Mouse (Mus musculus) cerebral cortex, adult 2 months (tissue): ENCODE data around the gene Pik3c2g.

Experiments
- WGBS: fragments of 180-500 bp; shearing (Covaris S2); methylation state at CpG from one replicate; pipeline ENCODE4 v1.1.7; 2018; 5-methylcytosine and 5-hydroxymethylcytosine counted together

The Pik3c2g gene

DNA sequence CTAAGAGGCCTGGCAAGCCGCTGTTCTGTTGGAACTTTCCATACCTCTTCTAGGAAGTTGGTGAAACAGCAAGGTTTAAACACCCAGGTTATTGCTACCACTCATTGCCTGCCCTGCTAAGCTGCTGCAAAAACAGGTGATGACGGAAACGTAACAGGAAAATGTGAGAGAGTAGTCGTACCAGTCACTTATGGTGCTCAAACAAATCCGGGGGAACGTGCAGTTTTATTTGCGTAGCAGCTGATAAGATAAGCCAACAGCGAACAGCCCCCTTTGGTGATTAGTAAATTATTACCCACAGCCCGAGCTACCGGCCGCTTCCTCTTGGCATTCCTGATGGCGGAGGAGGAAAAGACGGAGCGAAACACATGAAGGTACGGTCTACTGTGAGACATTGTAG lies at the start of gene Pik3c2g:
Gene Pik3c2g (plus strand): TSS at position 330 of the 400 bp plus-strand sequence.
- 85% methylated on average over 15 of the region's 15 CpGs for WGBS

DNA sequence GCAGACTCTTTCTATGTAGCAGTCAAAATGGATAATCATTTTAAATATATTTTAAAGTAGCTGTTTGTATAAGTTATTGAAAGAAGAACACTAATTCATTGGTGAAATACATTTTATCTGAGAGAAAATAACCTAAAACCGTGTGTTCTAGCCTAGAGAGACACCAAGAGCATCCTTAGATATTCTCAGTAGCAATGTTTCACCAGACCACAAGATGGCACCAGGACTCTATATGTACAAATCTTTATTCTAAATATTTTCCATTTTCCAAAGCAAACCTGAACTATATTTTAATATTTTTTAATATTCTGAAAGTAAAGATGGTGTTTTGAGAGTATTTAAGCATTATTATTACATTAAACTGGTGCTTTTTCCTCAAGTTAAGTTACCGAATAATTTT lies 48.6 kb upstream of the Pik3c2g start:
- WGBS: 59% methylated on average over 2 of the region's 2 CpGs

DNA sequence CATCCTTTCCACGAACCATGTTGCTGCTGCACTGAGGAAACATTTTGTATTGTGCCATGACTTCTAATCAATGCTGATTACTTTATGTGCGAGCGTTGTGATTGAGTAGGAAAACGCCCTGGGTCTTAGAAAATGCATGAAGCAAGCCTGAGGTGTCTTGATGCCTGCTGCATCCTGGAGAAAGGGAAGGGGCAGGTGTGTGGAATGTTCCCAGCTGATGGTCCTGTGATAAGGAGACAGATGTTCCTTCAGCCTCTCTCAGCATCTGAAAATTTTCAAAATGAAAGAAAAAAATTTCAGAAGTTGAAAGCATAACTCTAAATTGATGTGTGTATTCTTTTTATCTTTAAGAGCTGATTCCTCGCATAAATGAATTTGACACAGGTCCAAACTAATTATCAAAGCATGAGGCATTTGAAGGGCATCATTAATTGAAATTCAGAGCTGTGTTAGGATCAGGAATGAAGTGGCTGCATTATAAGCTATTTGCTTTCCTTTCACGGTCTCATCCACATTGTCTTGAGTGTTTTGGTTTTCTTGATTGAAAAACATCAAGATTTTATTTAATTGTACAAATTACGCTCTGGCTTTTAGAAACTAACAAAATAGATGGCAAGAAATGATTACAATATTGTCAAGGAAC lies 31.4 kb upstream of the Pik3c2g start:
- 68% methylated on average over 7 of the region's 7 CpGs for WGBS

DNA sequence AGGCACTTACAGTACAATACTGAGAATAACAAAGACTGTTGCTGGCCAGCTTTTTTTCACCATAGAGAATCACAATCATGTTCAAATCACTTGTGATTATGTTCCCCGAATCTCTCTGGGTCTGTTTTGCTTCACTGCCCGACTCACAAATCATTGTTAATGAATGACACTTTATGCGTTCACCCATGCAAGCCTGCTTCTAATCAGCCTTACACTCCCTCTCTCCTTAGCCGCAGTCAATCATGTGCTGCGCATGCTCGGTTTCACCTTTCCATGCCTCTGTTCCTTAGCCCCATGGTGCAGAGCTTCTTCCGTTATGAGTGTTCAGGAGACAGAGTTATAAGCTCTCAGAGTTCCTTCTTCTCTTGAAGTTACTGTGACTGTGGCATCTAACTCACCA lies 17.8 kb upstream of the Pik3c2g start:
- WGBS: 68% methylated on average over 7 of the region's 7 CpGs

DNA sequence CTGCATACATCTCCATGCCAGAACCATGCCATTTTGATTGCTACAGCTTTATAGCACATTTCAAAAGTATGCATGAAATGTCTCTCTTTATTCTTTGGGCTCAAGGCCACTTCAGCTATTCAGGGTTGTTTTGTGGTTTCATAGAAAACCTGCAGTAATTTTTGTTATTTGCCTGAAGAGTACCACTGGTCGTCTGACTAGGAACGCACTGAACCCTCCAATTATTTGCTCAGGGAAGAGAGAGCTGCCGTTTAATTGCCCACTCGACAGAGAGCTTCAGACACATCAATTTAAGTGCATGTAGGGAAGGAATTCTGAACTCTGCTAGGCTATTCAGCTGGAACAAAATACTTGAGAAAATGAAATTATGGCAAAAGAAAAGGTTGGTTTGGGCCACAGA lies 11.2 kb upstream of the Pik3c2g start:
- WGBS: 70% methylated on average over 4 of the region's 4 CpGs

DNA sequence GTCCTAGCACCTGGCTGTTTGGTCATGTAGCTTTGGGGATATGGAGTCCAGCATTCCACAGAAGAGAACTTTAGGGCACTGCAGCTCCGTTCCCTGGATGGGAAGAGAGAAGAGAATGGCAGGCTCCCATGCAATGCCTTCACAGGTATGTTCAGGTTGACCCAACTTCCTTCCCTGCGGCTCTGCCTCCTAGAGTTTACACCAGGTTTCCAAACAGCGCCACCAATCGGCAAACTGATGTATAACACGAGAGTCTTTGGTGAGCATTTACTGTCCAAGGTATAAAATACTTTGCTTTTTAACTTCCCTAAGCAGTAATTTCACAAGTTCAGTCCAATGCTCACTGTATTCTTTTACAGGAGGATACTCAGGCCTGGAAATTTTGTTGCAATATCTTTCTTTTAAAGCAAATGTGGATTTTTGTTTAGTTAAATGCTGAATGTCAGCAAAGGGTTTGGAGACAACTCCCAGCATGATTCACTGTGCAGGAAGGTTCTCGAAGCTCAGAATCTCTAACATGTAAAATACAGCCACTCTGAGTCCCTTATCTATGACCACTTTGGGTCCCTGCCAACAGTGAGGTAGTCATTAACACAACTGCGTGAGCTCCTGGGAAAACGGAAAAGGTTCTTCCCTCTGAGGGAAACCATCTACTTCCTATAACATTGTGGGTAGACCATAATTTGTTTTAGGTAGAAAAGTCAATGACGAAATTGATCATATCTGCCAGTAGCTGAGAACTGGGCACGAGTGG lies 10.6 kb upstream of the Pik3c2g start:
- 74% methylated on average over 10 of the region's 10 CpGs for WGBS

DNA sequence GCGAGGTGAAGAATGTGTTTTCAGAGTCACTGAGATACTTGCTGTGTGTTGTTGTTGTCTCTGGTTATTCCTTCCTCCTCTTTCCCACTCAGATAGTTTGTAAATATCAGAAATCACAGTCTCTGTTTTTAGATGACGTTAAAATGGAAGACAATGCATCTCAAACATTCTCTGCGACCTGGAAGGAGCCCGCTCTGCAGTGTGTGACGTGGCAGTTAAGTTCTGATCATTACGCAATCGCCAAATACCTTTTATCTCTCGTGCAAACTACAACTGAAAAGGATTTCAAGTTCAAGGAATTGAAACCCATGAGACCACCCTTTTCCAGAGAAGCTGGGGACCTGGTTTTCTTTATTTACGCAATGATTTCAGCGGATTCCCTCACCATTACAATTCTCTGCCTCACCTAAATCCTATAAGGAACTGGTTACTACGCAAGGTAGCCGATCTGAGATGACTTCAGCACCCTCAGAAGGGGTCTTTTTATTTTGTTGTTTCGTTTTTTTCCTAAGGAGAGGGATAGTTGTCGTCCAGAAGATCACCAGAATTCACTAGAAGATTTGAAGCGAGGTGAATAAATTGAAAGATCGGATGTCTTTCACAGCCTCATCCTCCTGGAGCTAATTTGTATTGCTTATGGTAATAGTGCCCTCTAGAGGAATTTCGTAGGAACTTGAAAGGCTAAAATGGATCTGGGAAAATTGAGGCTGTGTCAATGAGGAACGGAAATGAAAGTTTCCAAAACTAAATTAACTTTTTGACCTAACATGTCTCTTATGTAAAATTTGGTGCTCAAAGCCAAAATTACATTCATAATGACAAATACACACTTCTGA lies 9.8 kb upstream of the Pik3c2g start:
- 55% methylated on average over 18 of the region's 18 CpGs for whole genome bisulfite sequencing

DNA sequence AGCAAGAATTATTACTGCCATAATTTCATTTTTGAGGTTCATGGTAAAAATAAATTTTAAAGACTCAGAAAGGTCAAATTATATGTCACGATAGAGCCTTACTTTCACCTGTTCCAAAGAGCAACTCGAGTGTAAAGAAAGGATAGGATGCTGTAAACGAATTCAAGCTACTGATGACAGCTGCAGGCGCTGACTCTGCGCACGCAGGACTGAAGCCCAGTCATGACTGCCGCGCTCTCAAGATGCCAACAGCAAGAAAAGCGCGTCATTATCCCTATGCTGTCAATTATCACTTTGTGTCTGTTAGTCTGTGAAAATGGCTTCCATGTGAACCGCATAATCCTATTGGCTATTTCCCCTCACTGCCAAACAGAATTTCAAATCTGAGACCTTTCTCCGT lies 457 bp downstream of the Pik3c2g start:
- WGBS: 71% methylated on average over 12 of the region's 12 CpGs

DNA sequence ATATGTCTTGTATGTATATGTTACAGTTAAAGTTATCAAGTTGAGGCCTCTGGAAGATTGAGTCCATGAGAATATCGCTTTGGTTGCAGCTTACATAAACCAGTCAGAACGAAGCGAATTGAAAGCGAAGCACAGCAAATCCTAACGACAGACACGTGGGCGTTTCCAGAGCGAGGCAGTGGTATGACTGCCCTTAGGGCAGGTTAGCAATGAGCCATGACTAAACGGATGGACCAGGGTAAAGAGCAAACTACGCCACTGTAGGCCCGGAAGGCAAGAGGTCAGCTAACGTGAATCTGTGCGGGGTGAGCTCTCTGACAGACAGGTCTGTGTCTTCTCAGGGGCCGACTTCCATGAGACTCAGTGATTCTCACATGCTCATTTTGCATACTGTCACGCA lies 1.4 kb downstream of the Pik3c2g start:
- 56% methylated on average over 15 of the region's 15 CpGs for WGBS

DNA sequence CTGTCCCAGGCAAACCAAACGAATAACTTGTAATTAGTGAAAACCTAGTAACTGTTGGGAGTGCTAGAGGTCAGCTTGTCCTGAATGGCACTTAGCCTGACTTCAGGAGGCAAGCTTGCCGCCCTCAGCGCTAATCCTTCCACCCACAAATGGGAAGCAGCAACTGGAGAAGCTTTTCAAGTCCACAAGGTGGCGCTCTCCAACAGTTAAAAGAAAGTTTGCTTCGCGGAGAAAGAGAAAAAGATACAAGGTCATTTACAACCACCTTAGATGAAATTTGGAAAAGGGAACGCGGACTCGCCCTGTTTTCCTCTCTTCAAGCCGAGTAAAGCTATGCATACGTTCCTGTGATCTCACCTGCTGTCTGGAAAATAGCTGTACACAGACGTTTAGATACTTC lies 2.3 kb downstream of the Pik3c2g start:
- WGBS: 7% methylated on average over 12 of the region's 12 CpGs

DNA sequence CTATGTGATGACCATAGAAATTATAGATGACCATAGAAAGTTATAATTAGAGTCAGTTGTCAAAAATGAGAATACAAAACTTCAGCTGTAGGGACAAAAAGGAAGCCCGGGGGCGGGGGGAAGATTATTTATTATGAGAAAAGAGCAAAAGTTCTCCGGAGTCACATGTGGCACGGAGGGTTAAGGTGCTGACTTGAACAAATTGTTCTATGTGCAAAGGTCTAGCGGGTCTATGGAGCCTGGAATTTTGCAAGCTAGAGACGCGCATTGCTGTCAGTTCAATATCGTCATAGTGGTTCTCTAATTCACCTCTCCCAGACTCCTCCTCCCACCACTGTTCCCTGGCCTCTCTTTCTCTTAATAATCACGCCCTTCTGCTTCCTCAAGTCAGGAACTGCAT lies 2.8 kb downstream of the Pik3c2g start:
- 80% methylated on average over 9 of the region's 9 CpGs for WGBS

DNA sequence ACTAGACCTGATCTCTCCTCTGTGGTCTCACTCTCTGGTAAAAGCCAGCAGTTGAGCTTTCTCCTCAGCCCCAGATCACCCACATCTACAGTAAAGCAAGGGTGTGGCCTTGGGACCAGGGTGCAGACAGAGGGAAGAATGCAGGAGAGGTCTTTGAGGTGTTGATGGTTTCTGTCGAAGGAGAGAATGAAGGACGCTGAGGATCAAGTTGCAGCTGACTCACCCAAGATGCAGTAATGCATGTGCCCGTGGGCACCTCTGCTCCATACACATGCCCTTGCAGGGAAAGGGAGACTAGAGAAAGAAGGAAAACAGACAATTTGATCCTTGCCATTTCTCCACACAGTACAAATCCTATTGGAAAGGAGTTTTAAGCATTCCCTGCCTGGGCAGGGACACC lies 5.1 kb downstream of the Pik3c2g start:
- 82% methylated on average over 3 of the region's 3 CpGs for WGBS

DNA sequence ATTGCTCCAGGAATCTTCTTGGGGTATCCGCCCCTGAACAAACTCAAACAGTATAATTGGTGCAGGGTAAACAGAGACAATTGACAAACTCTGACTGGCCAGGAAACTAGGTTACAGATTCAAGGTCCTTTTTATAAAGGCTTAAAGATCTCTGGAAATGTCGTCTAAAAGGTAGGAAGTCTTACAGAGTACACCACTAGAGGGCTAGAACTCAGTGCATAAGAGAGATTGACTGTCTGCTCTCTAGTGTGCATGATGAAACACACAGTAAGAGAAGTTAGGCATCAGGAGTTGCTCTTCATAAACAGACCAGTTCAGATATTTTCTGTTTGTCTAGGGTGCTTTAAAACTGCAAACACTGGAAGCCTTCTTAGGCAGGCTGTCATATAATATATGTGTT lies 9.4 kb downstream of the Pik3c2g start:
- 49% methylated on average over 2 of the region's 2 CpGs for WGBS

DNA sequence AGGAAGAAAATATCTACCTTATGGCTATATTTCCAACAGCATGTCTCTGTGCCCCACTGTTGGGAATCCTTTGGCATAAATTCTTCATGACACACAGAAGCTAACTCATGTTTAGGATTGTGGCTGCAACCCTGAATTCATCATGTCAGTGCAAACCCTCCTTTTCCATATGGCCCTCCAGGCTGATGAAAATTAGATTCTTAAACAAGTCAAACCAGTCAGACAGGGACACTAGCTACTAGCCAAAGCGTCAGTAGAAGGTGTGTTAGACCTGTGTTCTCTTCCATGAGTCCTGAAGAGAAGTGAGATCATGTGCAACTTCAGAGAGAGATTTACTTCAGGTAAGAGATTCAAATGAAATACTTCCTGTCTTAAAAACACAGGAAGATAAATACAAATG lies 12.2 kb downstream of the Pik3c2g start:
- 89% methylated on average over 1 of the region's 1 CpGs for WGBS

DNA sequence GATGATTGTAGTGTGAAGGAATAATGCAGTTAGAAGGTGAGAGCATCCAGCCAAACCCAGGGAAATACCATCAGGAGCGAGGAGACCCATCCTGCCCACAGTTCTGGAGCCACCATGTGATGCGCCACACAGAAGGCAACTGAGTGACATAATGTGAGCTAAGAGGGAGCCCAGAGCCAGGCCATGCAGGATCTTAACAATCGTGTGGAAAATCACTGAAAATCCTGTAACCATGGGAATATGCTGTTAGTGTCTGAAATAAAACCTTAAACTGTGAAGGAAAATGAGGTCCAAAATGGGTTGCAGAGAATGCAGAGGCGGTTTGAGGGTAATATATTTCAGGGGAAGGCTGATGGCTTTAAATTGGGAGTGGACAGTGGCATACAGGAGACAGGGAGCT lies 31.8 kb downstream of the Pik3c2g start:
- 45% methylated on average over 4 of the region's 4 CpGs for WGBS

DNA sequence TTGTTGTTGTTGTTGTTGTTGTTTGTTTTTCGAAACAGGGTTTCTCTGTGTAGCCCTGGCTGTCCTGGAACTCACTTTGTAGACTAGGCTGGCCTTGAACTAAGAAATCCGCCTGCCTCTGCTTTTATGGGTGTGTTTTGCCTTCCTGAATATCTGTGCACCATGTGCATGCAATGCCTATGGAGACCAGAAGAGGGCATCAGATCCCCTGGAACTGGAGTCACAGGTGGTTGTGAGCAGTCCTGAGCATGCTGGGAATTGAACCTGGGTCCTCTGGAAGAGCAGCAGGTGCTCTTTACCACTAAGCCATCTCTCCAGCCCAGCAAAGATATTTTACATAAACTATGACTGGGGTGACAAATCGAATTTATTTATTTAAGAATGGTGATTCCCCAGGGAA lies 47.5 kb downstream of the Pik3c2g start:
- WGBS: 77% methylated on average over 3 of the region's 3 CpGs

DNA sequence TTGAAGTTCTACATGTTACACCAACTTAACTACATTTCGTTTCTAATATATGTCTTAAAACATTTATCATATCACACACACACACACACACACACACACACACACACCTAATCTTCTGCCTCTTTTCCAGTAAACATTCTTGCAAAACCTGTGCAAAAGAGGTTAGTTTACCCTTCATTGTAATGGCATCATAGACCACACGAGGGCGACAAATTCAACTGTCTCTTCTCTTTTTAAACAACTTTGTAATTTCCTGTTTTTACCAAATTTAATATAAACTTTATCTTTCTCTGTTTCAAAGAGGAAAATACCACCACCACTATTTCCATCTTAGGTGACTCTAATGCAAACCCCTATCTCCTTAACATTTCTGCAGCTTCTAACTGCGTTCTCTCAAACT lies 68.4 kb downstream of the Pik3c2g start:
- 30% methylated on average over 4 of the region's 4 CpGs for WGBS

DNA sequence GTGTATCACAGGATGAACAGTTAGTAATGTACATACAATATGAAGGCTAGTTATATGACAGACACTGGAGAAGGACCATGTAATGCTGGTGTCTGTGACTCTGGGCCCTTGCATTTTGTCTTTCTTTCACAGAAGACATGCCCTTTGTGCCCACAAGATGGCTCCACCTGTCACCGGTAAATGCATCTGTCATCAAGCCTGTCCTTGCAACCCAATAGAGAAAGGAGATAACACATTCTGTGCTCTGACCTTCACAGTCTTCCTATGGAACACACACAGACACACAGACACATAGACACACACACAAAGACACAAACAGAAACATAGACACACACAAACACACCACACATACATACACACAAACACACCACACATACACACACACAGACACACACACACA lies 75.4 kb downstream of the Pik3c2g start:
- 35% methylated on average over 1 of the region's 1 CpGs for WGBS

DNA sequence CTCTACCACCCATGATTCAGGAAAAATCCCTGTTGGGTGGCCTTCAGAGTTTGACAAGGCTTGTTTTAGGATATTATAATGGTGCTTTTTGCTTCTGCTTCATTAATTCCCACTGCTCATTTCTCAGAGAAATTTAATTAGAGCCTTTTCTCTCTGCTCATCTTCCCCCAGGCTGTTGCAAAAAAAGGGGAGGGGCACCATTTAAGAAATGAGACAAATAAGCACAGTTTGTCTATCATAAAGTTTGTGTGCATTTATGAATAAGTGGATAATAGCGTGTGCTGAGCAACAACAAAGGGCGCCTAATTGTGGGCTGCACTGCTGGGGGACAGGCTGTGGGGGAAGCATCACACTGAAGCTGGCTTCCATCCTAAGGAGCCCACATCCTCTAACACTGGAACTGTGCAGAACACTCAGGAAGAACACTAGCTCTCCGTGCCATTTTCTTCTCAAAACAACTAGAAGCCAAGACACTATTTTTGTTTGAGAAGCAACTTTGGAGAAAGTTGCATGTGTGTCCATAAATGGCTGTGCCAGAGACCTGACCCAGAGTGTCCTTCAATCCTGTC lies 131.5 kb downstream of the Pik3c2g start:
- 55% methylated on average over 3 of the region's 3 CpGs for WGBS

DNA sequence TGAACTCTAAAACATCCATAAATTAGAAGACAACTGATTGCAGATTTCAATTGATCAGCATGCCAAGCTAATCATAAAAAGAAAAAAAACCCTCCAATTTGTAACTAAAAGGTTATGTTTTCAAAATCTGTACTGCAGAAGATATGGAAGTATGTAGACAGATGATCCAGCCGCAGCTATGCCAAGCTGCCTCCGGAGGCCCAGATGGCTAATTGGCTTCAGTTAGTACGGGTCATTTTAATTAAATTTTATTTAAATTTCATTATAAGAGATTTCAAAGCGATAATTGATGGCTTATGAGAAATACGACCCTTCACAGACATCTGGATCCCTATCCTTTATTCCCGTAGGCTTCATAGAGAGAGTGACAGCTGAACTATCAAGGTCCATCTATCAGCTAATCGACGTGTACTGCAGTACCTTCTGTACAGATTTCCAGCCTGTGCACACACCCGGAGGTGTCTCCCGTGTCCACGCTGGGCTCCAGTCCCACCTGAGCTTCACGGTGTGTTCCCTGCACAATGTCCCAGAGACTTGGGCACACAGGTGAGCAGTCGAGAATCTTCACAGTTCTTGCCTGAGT lies 132.7 kb downstream of the Pik3c2g start:
- 87% methylated on average over 13 of the region's 13 CpGs for WGBS

DNA sequence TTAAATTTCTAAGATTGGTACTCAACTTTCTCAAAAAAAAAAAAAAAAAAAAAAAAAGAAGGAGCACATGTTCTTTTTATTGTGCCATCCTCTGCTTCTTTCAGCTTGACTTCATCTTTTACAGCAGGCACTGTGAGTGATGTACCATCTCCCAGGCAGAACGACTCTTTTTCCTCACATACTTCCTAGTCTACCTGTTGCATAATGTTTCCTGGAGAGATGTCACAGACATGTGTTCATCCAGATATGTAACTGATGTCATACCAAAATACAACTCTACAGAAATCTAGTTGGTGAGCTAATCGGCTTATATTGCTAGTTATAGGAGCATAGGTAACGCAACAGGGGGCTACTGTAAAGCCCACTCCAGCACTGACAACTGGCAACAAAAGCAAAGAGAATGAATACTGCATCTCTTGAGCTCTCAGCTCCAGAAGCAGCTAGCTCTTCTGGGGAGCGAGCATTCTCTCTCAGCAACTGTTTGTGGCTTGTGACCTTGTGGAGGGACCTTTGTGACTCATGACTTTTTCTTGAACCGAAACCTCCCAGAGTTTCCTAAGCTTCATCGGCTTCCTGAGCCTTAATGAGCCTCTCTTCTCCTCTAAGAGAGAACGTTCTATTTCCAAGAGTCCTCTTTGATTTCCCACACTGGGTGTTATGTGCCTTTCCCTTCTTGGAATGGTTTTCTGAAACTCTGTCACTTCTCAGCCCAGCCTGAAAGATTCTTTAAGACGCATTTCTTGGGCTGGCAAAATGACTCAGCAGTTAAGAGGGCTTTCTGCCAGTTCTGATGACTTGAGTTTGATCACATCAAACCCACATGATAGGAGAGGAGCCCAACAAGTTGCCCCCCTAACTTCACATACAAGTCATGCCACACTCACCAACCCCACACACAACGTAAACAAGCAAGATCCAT lies 148.9 kb downstream of the Pik3c2g start:
- WGBS: 61% methylated on average over 9 of the region's 9 CpGs
